Mouse (Mus musculus) spleen, adult 12 weeks (tissue): ENCODE measurements around the gene Epo.
A peak's percentile ranks its signal among the peaks of the same experiment; 100 is the strongest.

Source experiments
- DNase-seq: peaks from one replicate; pipeline ENCODE4 v3.0.0; 2022; ENCODE audit warnings: low spot score

Epo gene

GRCm38 (mm10) chr5:137539291-137539801, 6.3 kb upstream of the Epo start:
- DNase-seq = no peak

- DNase-seq = no peak
These were observed 4.4 kb upstream of the Epo start for GRCm38 (mm10) chr5:137537461-137537860.

GRCm38 (mm10) chr5:137535318-137535717, 2.3 kb upstream of the Epo start:
- no peak for DNase-seq

GRCm38 (mm10) chr5:137534762-137535161, 1.7 kb upstream of the Epo start:
- no peak for DNase-seq

GRCm38 (mm10) chr5:137532808-137533116, 280 bp downstream of the Epo start:
- no peak for DNase-seq

DNA sequence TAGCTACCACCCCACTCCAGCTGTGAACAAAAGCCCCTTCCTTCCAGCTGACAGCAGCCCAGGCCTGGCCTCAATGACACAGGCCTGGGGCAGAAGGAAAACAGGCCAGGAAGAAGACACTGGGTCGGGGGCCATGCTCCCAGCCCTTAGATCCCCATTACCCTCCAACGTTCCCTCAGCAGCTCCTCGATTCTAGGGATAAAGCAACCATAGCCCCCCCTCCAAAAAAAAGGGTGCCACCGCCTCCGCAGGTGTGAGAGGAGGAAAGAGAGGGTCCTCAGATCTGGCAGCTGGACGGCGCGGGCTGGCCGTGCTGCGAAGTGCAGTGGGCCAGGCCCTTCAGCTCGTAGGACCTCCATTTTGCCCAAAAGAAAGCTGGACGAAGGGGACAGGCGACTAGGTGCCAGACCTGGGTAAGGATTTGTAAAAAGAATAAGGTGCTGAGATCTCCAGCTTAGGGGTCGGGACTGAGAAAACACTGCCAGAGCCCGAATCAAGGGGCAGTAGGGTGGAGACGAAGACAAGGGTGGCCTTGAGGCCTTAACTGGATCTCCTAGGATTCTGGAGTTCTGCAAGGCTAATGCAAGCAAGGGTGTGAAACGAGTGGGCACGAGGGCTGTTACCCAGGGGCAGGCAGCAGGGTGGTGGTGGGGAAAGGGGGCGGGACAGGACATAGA, 773 bp downstream of the Epo start:
- DNase-seq = peak; percentile 36

DNA sequence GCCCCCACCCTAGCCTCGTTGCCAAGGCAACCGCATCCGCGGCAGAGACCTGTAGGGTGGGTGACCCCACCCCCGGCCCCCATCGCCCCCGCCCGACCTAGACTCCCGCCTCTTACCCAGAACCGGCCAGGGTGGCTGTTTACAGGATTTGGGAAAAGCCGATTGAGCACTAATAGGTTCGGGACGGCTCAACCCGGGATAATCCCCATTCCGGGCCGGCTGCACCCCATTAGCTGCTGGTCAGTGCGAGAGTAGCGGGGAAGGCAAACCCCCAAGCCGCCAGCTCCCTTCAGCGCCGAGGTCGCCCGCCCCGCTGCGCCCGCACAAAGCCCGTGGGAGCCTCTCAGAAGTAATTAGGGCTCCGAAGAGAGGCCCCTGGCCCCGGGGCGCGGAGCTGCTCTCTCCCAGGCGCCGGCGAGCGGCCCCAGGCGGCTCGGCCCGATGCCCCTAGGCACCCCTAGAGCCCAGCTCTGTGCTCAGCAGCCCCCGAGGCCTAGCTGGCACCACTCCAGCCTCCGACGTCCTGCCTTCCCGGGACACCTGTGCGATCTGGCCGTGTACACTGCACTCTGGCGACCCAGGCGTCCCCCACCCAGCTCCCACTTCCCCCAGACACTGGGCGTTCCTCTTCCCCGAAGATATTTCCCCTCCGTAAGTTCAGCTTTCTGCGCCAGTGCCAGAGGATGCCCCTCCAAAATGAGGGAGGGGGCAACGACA, 1.5 kb downstream of the Epo start:
- DNase-seq = peak; percentile 56

DNA sequence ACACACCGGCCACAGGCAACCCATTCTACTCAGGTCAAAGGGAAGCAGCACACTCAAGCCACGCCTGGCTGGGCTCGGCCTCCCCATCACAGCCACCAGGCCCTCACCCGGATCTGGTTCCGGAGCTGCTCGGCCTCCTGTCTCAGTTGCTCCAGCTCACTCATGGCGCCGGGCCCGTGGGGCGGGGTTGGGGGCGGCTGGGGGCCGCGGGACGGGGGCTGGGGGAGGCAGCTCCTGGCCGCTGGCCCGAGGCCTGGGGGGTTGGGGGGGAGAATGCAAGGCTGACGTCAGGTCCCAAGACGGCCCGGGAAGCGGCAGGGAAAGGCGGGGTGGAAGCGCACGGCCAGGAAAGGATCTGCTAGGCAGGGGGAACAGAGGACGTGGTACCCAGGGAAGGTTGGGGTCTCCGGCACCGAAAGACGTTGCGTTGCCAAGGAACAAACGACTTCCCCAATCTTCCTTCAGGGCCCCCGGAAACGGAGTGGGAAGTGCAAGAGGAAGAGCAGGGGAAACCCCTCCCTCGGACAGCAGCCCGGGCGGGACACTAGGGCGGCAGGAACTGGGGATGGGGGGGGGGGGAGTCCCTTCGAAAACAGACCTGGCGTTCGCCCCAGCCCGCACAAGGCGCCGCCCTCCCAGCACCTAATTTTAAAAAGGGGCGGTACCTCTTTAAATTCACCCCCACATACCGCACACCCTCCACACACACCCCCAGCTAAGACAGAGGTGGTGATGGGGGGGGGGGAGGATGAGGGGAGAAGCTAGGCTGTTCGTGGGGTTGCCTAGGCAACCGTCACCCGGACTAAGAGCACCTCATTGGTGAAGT, 2.2 kb downstream of the Epo start:
- DNase-seq = peak; percentile 44

DNA sequence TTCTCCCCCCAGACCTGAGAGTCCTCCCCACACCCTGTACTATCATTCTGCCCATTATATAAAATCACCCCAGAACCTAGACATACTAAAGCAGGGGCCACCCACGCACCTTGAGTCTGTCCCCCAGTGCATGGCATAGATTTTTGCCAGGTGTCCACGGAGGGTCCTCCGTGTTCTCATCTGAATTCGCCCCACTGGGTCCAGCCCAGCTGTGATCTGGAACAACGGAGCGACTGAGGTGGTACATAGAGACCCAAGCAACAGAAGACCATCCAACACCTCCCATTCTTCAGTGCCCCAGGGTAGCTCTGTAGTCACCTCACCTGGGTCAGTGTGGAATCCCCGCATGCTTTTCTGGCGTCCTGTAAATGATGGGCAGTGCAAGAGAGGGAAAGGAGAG, 3.0 kb downstream of the Epo start:
- no peak for DNase-seq

DNA sequence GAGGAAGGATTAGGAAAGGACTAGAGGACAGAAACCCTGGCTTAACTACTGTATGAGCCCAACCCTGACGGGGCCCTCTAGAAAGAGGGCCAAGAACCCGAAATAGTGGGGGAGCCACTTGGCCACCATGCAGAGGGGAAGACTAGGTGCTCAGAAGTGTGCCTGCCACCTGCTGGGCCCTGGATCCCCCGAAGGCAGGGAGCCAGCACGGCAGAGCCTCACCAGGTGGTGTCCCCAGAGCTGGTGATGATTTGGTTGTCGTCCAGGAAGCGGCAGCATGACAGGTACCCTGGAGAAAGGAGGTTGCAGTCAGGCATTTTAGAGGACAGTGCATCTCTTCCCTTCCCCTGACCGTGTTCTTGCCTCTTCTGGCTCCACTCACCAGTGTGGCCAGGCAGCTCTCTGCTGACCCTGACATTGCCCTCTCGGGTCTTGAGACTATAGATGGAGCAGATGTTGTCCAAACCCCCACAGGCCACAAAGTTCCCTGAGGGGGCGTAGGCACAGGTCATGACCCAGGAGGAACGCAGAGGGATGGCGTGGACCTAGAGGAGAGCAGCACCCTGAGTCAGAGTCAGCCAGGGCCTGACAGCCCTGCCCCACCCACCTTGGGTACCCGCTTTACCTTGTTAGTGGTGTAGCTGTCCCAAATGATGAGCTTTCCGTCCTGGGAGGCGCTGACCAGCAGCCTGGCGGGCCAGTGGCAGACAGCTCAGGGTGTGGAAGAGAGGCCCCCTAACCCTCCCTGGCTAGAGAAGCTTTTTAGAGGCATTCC, 3.6 kb downstream of the Epo start:
- DNase-seq = no peak

- no peak for DNase-seq
These were observed 4.6 kb downstream of the Epo start for GRCm38 (mm10) chr5:137528247-137528968.

GRCm38 (mm10) chr5:137527413-137527812, 5.6 kb downstream of the Epo start:
- DNase-seq = no peak

DNA sequence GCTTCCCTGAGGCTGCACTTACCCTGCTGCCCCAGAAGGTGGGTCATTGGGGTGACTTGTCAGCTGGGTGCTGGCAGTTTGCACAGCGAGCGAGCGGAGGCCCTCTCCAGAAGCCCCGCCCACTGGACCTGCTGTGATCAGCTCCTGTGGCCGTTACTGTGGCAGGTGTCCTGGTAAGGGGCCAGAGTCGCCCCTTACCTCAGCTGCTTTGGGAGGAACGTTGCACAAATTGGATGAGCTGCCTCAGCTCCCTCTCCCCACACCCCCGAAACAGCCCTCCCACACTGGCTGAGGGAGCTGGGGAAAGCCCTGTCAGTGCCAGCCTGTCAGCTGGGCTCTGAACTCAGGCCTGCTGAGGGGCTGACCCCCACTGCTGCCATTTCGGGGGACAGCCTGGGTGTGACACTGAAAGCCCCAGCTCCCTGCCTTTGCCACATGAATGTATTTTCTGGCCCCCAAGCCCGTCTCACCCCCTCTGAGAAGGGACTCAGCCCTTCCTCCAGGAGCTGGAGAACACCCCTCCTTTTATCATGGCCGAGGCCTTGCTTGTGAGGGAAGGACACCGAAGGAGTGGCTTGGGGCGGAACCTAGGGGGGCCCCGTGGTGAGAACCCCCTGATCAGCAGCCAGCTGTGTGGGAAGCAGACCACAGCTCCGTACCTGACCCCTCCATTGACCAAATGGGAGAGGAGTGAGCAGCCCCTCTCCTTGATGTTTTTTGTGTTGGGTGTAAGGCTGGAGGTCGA, 6.7 kb downstream of the Epo start:
- DNase-seq = no peak

DNA sequence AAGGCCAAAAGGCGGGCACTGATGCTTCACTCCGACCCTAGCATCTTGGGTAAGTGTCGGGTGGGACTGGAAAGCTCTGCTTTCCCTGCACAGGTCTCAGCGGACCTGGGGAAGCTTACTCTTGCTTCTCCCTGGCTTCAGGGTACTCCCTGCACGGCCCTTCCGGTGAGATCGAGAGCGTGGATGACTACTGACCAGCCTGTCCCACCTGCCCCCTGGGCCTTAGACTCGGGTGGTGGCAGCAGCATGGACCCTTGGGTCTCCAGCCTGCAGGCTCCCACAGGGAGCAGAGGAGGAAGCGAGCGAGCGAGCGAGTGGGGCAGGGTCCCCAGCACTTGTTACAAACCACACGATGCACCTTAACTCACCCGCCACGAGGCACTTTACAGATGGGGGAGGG, 7.5 kb downstream of the Epo start:
- no peak for DNase-seq

- no peak for DNase-seq
These were observed 8.4 kb downstream of the Epo start for GRCm38 (mm10) chr5:137524671-137525070.

GRCm38 (mm10) chr5:137524251-137524515, 8.9 kb downstream of the Epo start:
- DNase-seq = no peak

DNA sequence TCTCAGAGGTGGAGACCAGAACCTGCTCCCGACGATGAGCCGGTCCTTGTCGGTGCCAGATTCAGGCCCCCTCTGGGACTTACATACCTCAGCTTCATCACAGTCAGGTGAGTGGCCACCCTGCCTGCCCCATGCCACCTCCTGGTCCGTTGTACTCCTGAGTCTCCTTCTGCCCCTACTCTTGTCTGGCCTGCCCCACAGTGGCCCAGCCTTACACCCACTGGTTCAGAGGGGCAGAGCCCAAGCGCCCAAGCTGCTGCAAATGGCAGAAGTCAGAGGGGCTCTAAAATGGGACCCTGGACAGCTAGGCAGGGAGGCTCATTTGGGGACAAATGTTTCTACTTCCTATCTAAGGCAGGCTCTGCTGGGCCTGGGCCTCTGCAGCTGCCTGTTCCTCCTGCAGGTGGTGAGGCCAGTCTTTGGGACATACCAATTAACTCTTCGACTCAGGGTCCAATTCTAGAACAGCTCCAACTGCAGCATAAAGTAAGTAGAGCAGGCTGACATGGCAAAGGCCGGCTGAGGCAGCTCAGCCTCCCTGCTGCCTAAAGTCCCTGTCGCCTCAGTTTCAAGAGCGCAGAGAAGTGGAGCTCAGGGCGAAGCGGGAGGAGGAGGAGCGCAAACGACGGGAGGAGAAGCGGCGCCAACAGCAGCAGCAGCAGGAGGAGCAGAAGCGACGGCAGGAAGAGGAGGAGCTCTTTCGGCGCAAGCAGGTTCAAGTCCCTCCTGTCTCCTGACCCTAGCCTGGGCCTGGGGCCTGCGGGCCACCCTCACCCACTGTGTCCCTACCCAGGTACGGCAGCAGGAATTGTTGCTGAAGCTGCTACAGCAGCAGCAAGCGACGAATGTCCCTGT, 9.4 kb downstream of the Epo start:
- DNase-seq = no peak

- no peak for DNase-seq
These were observed 10.3 kb downstream of the Epo start for GRCm38 (mm10) chr5:137522711-137523110.

DNA sequence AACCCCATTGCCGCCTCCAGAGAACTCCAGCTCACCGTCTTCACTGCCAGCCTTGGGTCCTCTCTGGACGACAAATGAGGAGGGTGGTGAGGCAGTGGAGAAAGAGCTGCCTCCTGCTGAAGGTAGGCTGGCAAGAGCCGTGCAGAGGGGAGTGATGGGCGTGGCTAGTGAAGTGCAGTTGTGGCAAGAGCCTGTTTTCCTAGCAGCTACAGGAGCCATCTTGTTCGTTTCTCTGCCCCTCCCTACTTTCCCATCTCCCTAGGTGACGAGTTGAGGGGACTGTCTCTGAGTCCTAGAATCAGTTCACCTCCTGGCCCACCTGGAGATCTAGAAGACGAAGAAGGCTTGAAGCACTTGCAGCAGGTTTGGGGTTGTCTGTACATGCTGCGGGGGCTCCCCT, 11.2 kb downstream of the Epo start:
- DNase-seq = no peak
